Mouse (Mus musculus) limb, embryonic 15.5 days (tissue): ENCODE measurements around the gene Cnih2. TPM values are rescaled to one million over a fixed set of nuclear protein-coding genes. Genes with fewer than 3 reads are reported as not detected.

Source experiments
- ATAC-seq: fragments of 200-750 bp; cut with Nextera tagmentation; 2 replicates; pipeline ENCODE4 v1.8.0; 2017; ENCODE audit warnings: low read depth, moderate TSS enrichment; ENCODE audit not compliant: insufficient number of reproducible peaks, low FRiP score, low TSS enrichment
- H3K27ac ChIP-seq: fragments of 300-500 bp; sonication (generic); 2 replicates; pipeline ENCODE4 v1.5.1; 2015; ENCODE audit warnings: moderate library complexity, mild to moderate bottlenecking, inconsistent platforms
- H3K27me3 ChIP-seq: fragments of 300-500 bp; sonication (generic); 2 replicates; pipeline ENCODE4 v1.6.1; 2015; ENCODE audit warnings: inconsistent platforms
- H3K36me3 ChIP-seq: fragments of 300-500 bp; sonication (generic); 2 replicates; pipeline ENCODE4 v1.6.1; 2015; ENCODE audit warnings: inconsistent platforms
- H3K4me1 ChIP-seq: fragments of 300-500 bp; sonication (generic); 2 replicates; pipeline ENCODE4 v1.6.1; 2015; ENCODE audit warnings: inconsistent platforms
- H3K4me2 ChIP-seq: fragments of 300-500 bp; sonication (generic); 2 replicates; pipeline ENCODE4 v1.6.1; 2015; ENCODE audit warnings: mild to moderate bottlenecking, inconsistent platforms
- H3K4me3 ChIP-seq: fragments of 300-500 bp; sonication (generic); 2 replicates; pipeline ENCODE4 v1.5.1; 2015; ENCODE audit warnings: mild to moderate bottlenecking, inconsistent platforms
- H3K9ac ChIP-seq: fragments of 300-500 bp; sonication (generic); 2 replicates; pipeline ENCODE4 v1.6.1; 2015; ENCODE audit warnings: inconsistent platforms
- H3K9me3 ChIP-seq: fragments of 300-500 bp; sonication (generic); 2 replicates; pipeline ENCODE4 v1.6.1; 2016; ENCODE audit warnings: inconsistent platforms
- WGBS: fragments of 180-500 bp; shearing (Covaris S2); methylation state at CpG from one replicate; pipeline ENCODE4 v1.1.7; 2015; 5-methylcytosine and 5-hydroxymethylcytosine counted together
- polyA plus RNA-seq: library from polyadenylated mRNA; unstranded; fragments of >200 nt; fragmentation: Nextera tagmentation; extraction: Ambion mirVana; gene quantifications from 2 replicates; pipeline ENCODE4 v1.2.1, GENCODE M21; 2015

Cnih2 gene
- polyA plus RNA-seq, 1 experiment from 2014 or later = 26.3 TPM

DNA sequence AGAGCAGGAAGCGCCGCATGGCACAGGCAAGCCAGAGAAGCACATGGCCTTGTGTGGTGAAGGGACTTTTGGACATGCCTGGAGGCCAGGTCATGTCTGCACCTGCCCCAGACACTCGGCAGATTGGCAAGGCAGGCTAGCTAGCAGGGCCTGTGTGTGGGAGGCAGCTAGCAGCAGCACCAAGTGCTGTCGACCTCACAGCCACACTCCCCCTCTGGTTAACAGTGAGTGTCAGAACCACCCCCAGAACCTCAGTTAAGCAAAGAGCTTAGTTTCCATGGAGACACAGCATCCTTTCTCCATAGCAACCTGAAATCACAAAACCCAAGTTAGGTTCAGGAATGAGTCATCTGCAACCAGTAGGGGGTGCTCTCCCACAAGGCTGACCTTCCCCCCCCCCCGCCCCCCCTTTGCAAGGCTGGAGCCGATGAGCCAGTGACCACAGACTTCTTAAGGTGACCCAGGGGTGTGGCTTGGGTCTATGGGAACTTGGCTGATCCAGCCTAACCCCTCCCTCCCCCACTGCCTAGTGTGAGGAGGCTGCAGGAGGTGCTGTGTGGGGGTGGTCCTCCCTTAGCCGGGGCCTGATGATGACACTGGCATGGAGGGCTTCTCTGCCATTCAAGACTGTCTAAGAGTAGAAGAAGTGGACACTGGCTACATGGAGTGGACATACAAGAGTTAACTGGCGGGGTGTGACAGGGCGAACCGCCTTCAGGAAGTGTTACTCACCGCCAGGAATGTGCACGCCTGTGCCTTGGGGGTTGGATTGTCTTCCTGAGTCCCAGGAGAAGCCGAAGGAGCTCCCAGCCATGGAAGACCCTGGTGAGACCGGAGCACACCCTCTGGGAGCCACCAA lies 48.0 kb downstream of the Cnih2 start, which contains the start of gene Rin1:
Gene Rin1 (plus strand): TSS at position 435 of the 859 bp plus-strand sequence.
- Histone ChIP-seq H3K4me1 (peaks cover 35% of the 10 kb centered on the region), H3K27ac (peak within 1 kb of the TSS; percentile 27; the same call in 1 of the 2 replicates), H3K9me3 (no peaks in the 10 kb centered on the region), H3K4me2 (peak within 1 kb of the TSS; percentile 32), H3K4me3 (peak within 1 kb of the TSS; percentile 27), H3K27me3 (peaks cover 44% of the 10 kb centered on the region), H3K9ac (0 out of 2 replicates have a peak within 1 kb of the TSS, but pooled peaks have one; percentile 20), H3K36me3 (peaks cover 48% of the 10 kb centered on the region)
- ATAC-seq = no peak
- WGBS = 14% methylated on average over 13 of the region's 14 CpGs

- WGBS = 78% methylated on average over 6 of the region's 6 CpGs
- Histone ChIP-seq H3K9me3 (no peaks in the 10 kb centered on the region), H3K4me2 (no peak overlapping the region), H3K27me3 (peaks cover 44% of the 10 kb centered on the region), H3K9ac (no peak overlapping the region), H3K27ac (no peak overlapping the region), H3K4me1 (peaks cover 35% of the 10 kb centered on the region), H3K4me3 (no peak overlapping the region), H3K36me3 (peaks cover 48% of the 10 kb centered on the region)
- no peak for ATAC-seq
Measured at GRCm38 (mm10) chr19:5049325-5049724, 49.0 kb downstream of the Cnih2 start.

DNA sequence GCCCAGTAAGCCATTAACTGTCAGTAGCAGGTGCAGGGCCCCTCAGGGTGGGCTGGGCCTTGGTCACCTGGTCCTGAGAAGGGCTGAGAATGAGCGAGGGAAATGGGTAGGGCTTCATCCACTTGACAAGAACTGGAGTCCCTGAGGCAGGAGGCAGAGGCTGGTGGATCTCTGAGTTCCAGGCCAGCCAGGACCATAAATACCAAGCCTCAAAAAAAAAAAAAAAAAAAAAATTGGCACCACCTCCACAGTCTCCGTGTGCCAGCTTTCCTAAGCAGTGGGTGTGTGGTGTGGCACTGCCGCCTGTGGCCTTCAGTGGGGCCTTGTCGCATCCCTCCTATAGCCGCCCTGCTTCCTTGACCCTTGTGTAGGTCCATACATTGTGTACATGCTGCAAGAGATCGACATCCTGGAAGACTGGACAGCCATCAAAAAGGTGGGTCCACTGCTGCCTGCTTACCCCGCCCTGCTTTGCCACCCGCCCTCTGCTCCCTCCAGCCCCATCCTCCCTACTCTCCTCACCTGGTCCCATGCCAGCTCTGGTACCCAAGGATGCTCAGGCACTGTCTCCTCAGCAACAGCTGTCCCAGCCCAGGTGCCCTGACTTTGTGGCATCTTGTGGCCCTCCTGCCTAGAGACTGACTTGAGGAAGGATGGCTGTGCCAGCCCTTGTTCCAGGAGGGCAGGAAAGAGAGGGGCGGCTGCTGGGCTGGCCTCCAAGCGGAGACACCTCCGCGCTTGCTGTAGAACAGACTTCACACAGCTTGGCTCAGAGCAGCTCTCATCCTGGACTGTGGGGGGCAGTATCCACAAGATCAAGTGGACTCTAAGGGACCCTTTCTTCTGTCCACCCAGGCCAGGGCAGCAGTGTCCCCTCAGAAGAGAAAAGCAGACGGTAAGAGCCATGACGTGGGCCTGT lies 49.9 kb downstream of the Cnih2 start:
- Histone ChIP-seq H3K9ac (no peak overlapping the region), H3K27ac (no peak overlapping the region), H3K4me2 (no peak overlapping the region), H3K4me3 (no peak overlapping the region), H3K36me3 (peaks cover 48% of the 10 kb centered on the region), H3K9me3 (no peaks in the 10 kb centered on the region), H3K4me1 (peaks cover 32% of the 10 kb centered on the region), H3K27me3 (peaks cover 36% of the 10 kb centered on the region)
- no peak for ATAC-seq
- 85% methylated on average over 14 of the region's 14 CpGs for WGBS

DNA sequence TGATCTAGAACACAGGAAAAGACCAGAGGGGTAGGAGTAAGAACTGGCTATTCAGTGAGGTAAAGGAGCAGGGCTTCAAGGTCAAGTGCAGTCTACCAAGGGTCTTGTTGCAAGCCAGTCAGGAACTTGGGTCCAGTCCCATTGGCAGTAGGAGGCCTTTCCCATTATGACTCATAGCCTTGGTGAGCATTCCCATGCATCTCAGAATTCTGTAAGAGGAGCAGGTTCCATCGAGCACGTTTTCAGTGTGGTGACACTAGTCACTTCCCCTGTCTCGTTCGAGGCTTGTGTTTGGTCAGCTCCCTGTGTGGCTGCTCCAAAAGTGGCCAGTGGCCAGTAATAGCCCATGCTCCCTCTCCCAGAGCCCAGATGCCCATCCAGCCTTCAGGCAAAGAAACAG lies 52.8 kb downstream of the Cnih2 start:
- peaks cover 7% of the 10 kb centered on the region for H3K27me3 ChIP-seq
- WGBS = 80% methylated on average over 4 of the region's 4 CpGs
- H3K4me1 ChIP-seq = peaks cover 25% of the 10 kb centered on the region
- no peaks in the 10 kb centered on the region for H3K9me3 ChIP-seq
- no peak overlapping the region for H3K4me3 ChIP-seq
- no peak overlapping the region for H3K4me2 ChIP-seq
- no peak overlapping the region for H3K9ac ChIP-seq
- ATAC-seq = no peak
- H3K36me3 ChIP-seq = peaks cover 55% of the 10 kb centered on the region
- no peak overlapping the region for H3K27ac ChIP-seq

Other genes starting within 250 kb of the Cnih2 start
- 48.6 and 49.4 TPM in 2 replicates for gene Ctsf, start 243.4 kb downstream of the Cnih2 start, polyA plus RNA-seq
- gene Actn3, start 220.6 kb downstream of the Cnih2 start, polyA plus RNA-seq = 9.5 and 14.1 TPM in 2 replicates
- gene Zdhhc24, start 219.9 kb downstream of the Cnih2 start, polyA plus RNA-seq = 9.9 and 11.4 TPM in 2 replicates
- gene Bbs1, start 191.9 kb downstream of the Cnih2 start, polyA plus RNA-seq = 3.0 and 3.3 TPM in 2 replicates
- 127 and 135 TPM in 2 replicates for gene Dpp3, start 170.2 kb downstream of the Cnih2 start, polyA plus RNA-seq
- 2.6 and 4.0 TPM in 2 replicates for gene Peli3, start 155.4 kb downstream of the Cnih2 start, polyA plus RNA-seq
- gene Mrpl11, start 136.4 kb downstream of the Cnih2 start, polyA plus RNA-seq = 80.5 and 83.4 TPM in 2 replicates
- not detected in 2 replicates for gene Npas4, start 108.2 kb downstream of the Cnih2 start, polyA plus RNA-seq
- 4.4 and 5.2 TPM in 2 replicates for gene Slc29a2, start 74.7 kb downstream of the Cnih2 start, polyA plus RNA-seq
- gene B4gat1, start 59.7 kb downstream of the Cnih2 start, polyA plus RNA-seq = 45.1 and 47.9 TPM in 2 replicates
- gene AC124502.3, start 59.6 kb downstream of the Cnih2 start, polyA plus RNA-seq = 2.5 and 3.0 TPM in 2 replicates
- gene Brms1, start 57.2 kb downstream of the Cnih2 start, polyA plus RNA-seq = 41.6 and 42.4 TPM in 2 replicates
- gene Rin1, start 48.0 kb downstream of the Cnih2 start, polyA plus RNA-seq = 2.6 and 3.2 TPM in 2 replicates
- 95.9 and 117 TPM in 2 replicates for gene Cd248, start 30.4 kb downstream of the Cnih2 start, polyA plus RNA-seq
- 1.0 and 2.2 TPM in 2 replicates for gene Tmem151a, start 13.0 kb downstream of the Cnih2 start, polyA plus RNA-seq
- gene Yif1a, start 10.0 kb downstream of the Cnih2 start, polyA plus RNA-seq = 126 and 140 TPM in 2 replicates
- gene Rab1b, start 8.6 kb upstream of the Cnih2 start, polyA plus RNA-seq = 239 and 270 TPM in 2 replicates
- gene Klc2, start 20.0 kb upstream of the Cnih2 start, polyA plus RNA-seq = 13.0 and 16.9 TPM in 2 replicates
- gene Pacs1, start 174.6 kb upstream of the Cnih2 start, polyA plus RNA-seq = 19.9 and 23.7 TPM in 2 replicates
- gene Sf3b2, start 196.9 kb upstream of the Cnih2 start, polyA plus RNA-seq = 291 and 302 TPM in 2 replicates
- gene Gal3st3, start 199.8 kb upstream of the Cnih2 start, polyA plus RNA-seq = 4.7 and 5.5 TPM in 2 replicates
- gene Catsper1, start 237.2 kb upstream of the Cnih2 start, polyA plus RNA-seq = not detected in 2 replicates